In genomic region chr9:28909738-28910137, GRCm38 (mm10) we compare ENCODE assay signal across 16 mouse cellular contexts.
"Had no signal": no experiment of that assay in that cellular context is flagged by ENCODE, and none has a peak within 500 bp of the region (broad histone marks: within the 10 kb centered on the region; RNA-seq: fewer than 3 reads in every experiment).

No protein-coding gene starts in this region.

- H3K9ac ChIP-seq: neural tube, embryonic 13.5 days; neural tube, embryonic 15.5 days; stomach, embryonic 15.5 days had no signal

- H3K27ac ChIP-seq: neural tube, embryonic 13.5 days; neural tube, embryonic 15.5 days; stomach, embryonic 15.5 days; stomach, postnatal 0 days had no signal

- H3K4me3 ChIP-seq: neural tube, embryonic 13.5 days; neural tube, embryonic 15.5 days; stomach, embryonic 15.5 days had no signal

- H3K9me3 ChIP-seq: neural tube, embryonic 13.5 days; neural tube, embryonic 15.5 days; stomach, embryonic 15.5 days had no signal

- H3K4me1 ChIP-seq: stomach, embryonic 15.5 days had no signal

- H3K36me3 ChIP-seq: neural tube, embryonic 13.5 days; neural tube, embryonic 15.5 days; stomach, embryonic 15.5 days had no signal

- H3K4me2 ChIP-seq: neural tube, embryonic 13.5 days; neural tube, embryonic 15.5 days; stomach, embryonic 15.5 days had no signal

- H3K27me3 ChIP-seq: neural tube, embryonic 13.5 days; neural tube, embryonic 15.5 days; stomach, embryonic 15.5 days had no signal

- DNase-seq: retina, postnatal 1 day; right cerebral cortex, adult 18-20 months; right cerebral cortex, postnatal 14 days; right cerebral cortex, postnatal 25 days; right cerebral cortex, postnatal 4 days; spleen, adult 18-20 months; thymus, adult 18-20 months; thymus, adult 2 months; thymus, postnatal 14 days; thymus, postnatal 25 days; thymus, postnatal 36 days; thymus, postnatal 4 days had no signal
